ENCODE assay signal across 14 mouse cellular contexts in genomic region chr4:57034169-57034568, GRCm38 (mm10). TPM values are rescaled to one million over a fixed set of nuclear protein-coding genes. Genes with fewer than 3 reads are reported as not detected.
"Had no signal": no experiment of that assay in that cellular context is flagged by ENCODE, and none has a peak within 500 bp of the region (broad histone marks: within the 10 kb centered on the region; RNA-seq: fewer than 3 reads in every experiment).

No protein-coding gene starts in this region.

- H3K9ac ChIP-seq: limb, embryonic 12.5 days; lung, embryonic 15.5 days; neural tube, embryonic 12.5 days had no signal

- H3K27me3 ChIP-seq: neural tube, embryonic 12.5 days had no signal

- H3K4me2 ChIP-seq: limb, embryonic 12.5 days; lung, embryonic 15.5 days; neural tube, embryonic 12.5 days had no signal

- H3K36me3 ChIP-seq: limb, embryonic 12.5 days; lung, embryonic 15.5 days; neural tube, embryonic 12.5 days had no signal

- DNase-seq: kidney, adult 8-10 months; kidney, postnatal 10 days; kidney, postnatal 4 days; liver; midbrain, embryonic 14.5 days; right cerebral cortex, postnatal 4 days; spleen, adult 18-20 months; thymus, postnatal 36 days had no signal

- ATAC-seq: inflammation-experienced regulatory T-cells, adult 6 months had no signal

- H3K9me3 ChIP-seq: limb, embryonic 12.5 days; lung, embryonic 15.5 days; neural tube, embryonic 12.5 days had no signal

- H3K4me3 ChIP-seq: layer of hippocampus, adult 2 months; limb, embryonic 12.5 days; lung, embryonic 15.5 days; neural tube, embryonic 12.5 days had no signal

- H3K27ac ChIP-seq: layer of hippocampus, adult 2 months; limb, embryonic 12.5 days; lung, embryonic 15.5 days; neural tube, embryonic 12.5 days had no signal

RNA-seq across cellular contexts. Expression of gene Frrs1l, which starts 44.0 kb away (rescaled TPM):
- polyA plus RNA-seq: inflammation-experienced regulatory T-cells, adult 6 months; thymus, postnatal 0 days had no signal
